Mouse (Mus musculus) embryonic facial prominence, embryonic 15.5 days (tissue): ENCODE measurements around the gene Sec22c. TPM values are rescaled to one million over a fixed set of nuclear protein-coding genes. Genes with fewer than 3 reads are reported as not detected.

Source experiments
- ATAC-seq: fragments of 200-750 bp; cut with Nextera tagmentation; 2 replicates; pipeline ENCODE4 v1.8.0; 2017; ENCODE audit warnings: low read depth, moderate TSS enrichment; ENCODE audit not compliant: insufficient number of reproducible peaks, low FRiP score, low TSS enrichment
- H3K27ac ChIP-seq: fragments of 300-500 bp; sonication (generic); replicated peaks from 2 replicates; pipeline ENCODE4 v1.5.1; 2015; ENCODE audit warnings: mild to moderate bottlenecking, inconsistent platforms
- H3K27me3 ChIP-seq: fragments of 300-500 bp; sonication (generic); 2 replicates; pipeline ENCODE4 v1.6.1; 2015; ENCODE audit warnings: inconsistent platforms
- H3K36me3 ChIP-seq: fragments of 300-500 bp; sonication (generic); 2 replicates; pipeline ENCODE4 v1.6.1; 2015; ENCODE audit warnings: mild to moderate bottlenecking, inconsistent platforms
- H3K4me1 ChIP-seq: fragments of 300-500 bp; sonication (generic); 2 replicates; pipeline ENCODE4 v1.6.1; 2015; ENCODE audit warnings: inconsistent platforms
- H3K4me2 ChIP-seq: fragments of 300-500 bp; sonication (generic); replicated peaks from 2 replicates; pipeline ENCODE4 v1.6.1; 2015; ENCODE audit warnings: mild to moderate bottlenecking, inconsistent platforms
- H3K4me3 ChIP-seq: fragments of 300-500 bp; sonication (generic); replicated peaks from 2 replicates; pipeline ENCODE4 v1.5.1; 2015; ENCODE audit warnings: mild to moderate bottlenecking, inconsistent platforms
- H3K9ac ChIP-seq: fragments of 300-500 bp; sonication (generic); 2 replicates; pipeline ENCODE4 v1.6.1; 2015; ENCODE audit warnings: inconsistent platforms
- H3K9me3 ChIP-seq: fragments of 300-500 bp; sonication (generic); replicated peaks from 2 replicates; pipeline ENCODE4 v1.6.1; 2016; ENCODE audit warnings: inconsistent platforms
- WGBS: fragments of 180-500 bp; shearing (Covaris S2); methylation state at CpG from one replicate; pipeline ENCODE4 v1.1.7; 2015; 5-methylcytosine and 5-hydroxymethylcytosine counted together
- polyA plus RNA-seq: library from polyadenylated mRNA; unstranded; fragments of >200 nt; fragmentation: Nextera tagmentation; extraction: Ambion mirVana; gene quantifications from 2 replicates; pipeline ENCODE4 v1.2.1, GENCODE M21; 2015

The Sec22c gene
- polyA plus RNA-seq, result 14.4 and 15.3 TPM in 2 replicates

- peak within 1 kb of the TSS; percentile 83 for H3K4me3 ChIP-seq
- 1% methylated on average over 69 of the region's 69 CpGs for WGBS
- H3K4me1 ChIP-seq, result peaks cover 26% of the 10 kb centered on the region
- peak within 1 kb of the TSS; percentile 90 for H3K4me2 ChIP-seq
- peak; percentile 97 for ATAC-seq
- no peaks in the 10 kb centered on the region for H3K27me3 ChIP-seq
- H3K27ac ChIP-seq, result peak within 1 kb of the TSS; percentile 75
- H3K9ac ChIP-seq, result peak within 1 kb of the TSS; percentile 60
- no peaks in the 10 kb centered on the region for H3K36me3 ChIP-seq
- no peaks in the 10 kb centered on the region for H3K9me3 ChIP-seq
Observed at GRCm38 (mm10) chr9:121704646-121705625, at the start of gene Sec22c. Sec22c (minus strand) TSS chr9:121705490.

GRCm38 (mm10) chr9:121754624-121755023, 49.3 kb upstream of the Sec22c start:
- peaks cover 27% of the 10 kb centered on the region for H3K4me1 ChIP-seq
- H3K9ac ChIP-seq, result no peak overlapping the region
- no peak for ATAC-seq
- H3K36me3 ChIP-seq, result peaks cover 60% of the 10 kb centered on the region
- no peak overlapping the region for H3K4me3 ChIP-seq
- H3K9me3 ChIP-seq, result no peaks in the 10 kb centered on the region
- WGBS, result 82% methylated on average over 3 of the region's 3 CpGs
- no peaks in the 10 kb centered on the region for H3K27me3 ChIP-seq
- H3K27ac ChIP-seq, result no peak overlapping the region
- H3K4me2 ChIP-seq, result no peak overlapping the region

GRCm38 (mm10) chr9:121752774-121753173, 47.5 kb upstream of the Sec22c start:
- Histone ChIP-seq H3K36me3 (peaks cover 78% of the 10 kb centered on the region), H3K27me3 (no peaks in the 10 kb centered on the region), H3K9me3 (no peaks in the 10 kb centered on the region), H3K4me1 (peaks cover 12% of the 10 kb centered on the region), H3K27ac (no peak overlapping the region), H3K4me2 (no peak overlapping the region), H3K9ac (no peak overlapping the region), H3K4me3 (no peak overlapping the region)
- no peak for ATAC-seq
- 95% methylated on average over 9 of the region's 9 CpGs for WGBS

- ATAC-seq, result no peak
- Histone ChIP-seq H3K4me3 (no peak overlapping the region), H3K9me3 (no peaks in the 10 kb centered on the region), H3K4me1 (no peaks in the 10 kb centered on the region), H3K27ac (no peak overlapping the region), H3K4me2 (no peak overlapping the region), H3K36me3 (peaks cover 87% of the 10 kb centered on the region), H3K9ac (no peak overlapping the region), H3K27me3 (no peaks in the 10 kb centered on the region)
- WGBS, result 91% methylated on average over 8 of the region's 8 CpGs
Observed at GRCm38 (mm10) chr9:121744051-121744450, 38.8 kb upstream of the Sec22c start.

- 91% methylated on average over 3 of the region's 3 CpGs for WGBS
- Histone ChIP-seq H3K9ac (no peak overlapping the region), H3K27ac (no peak overlapping the region), H3K9me3 (no peaks in the 10 kb centered on the region), H3K4me1 (no peaks in the 10 kb centered on the region), H3K36me3 (peaks cover 69% of the 10 kb centered on the region), H3K4me2 (no peak overlapping the region), H3K4me3 (no peak overlapping the region), H3K27me3 (no peaks in the 10 kb centered on the region)
- ATAC-seq, result no peak
Observed at GRCm38 (mm10) chr9:121741168-121741567, 35.9 kb upstream of the Sec22c start.

GRCm38 (mm10) chr9:121740490-121740889, 35.2 kb upstream of the Sec22c start:
- no peaks in the 10 kb centered on the region for H3K27me3 ChIP-seq
- H3K4me1 ChIP-seq, result no peaks in the 10 kb centered on the region
- H3K9me3 ChIP-seq, result no peaks in the 10 kb centered on the region
- no peak overlapping the region for H3K9ac ChIP-seq
- peaks cover 68% of the 10 kb centered on the region for H3K36me3 ChIP-seq
- no peak for ATAC-seq
- 83% methylated on average over 6 of the region's 6 CpGs for WGBS
- no peak overlapping the region for H3K4me2 ChIP-seq
- H3K27ac ChIP-seq, result no peak overlapping the region
- no peak overlapping the region for H3K4me3 ChIP-seq

- H3K27me3 ChIP-seq, result no peaks in the 10 kb centered on the region
- peak; percentile 31; the same call in 1 of the 2 replicates for ATAC-seq
- WGBS, result 1% methylated on average over 81 of the region's 87 CpGs
Observed at GRCm38 (mm10) chr9:121719347-121720331, 14.3 kb upstream of the Sec22c start.

GRCm38 (mm10) chr9:121718792-121719318, 13.6 kb upstream of the Sec22c start, which contains the start of gene Nktr:
Nktr (plus strand) TSS chr9:121719169.
- peak within 1 kb of the TSS; percentile 78 for H3K4me2 ChIP-seq
- no peaks in the 10 kb centered on the region for H3K9me3 ChIP-seq
- WGBS, result under 1% methylated on average over 57 of the region's 61 CpGs
- H3K27ac ChIP-seq, result peak within 1 kb of the TSS; percentile 97
- no peaks in the 10 kb centered on the region for H3K27me3 ChIP-seq
- peak; percentile 100 for ATAC-seq
- H3K4me1 ChIP-seq, result peaks cover 11% of the 10 kb centered on the region
- H3K36me3 ChIP-seq, result peaks cover under 1% of the 10 kb centered on the region; the same call in 1 of the 2 replicates
- peak within 1 kb of the TSS; percentile 83 for H3K9ac ChIP-seq
- peak within 1 kb of the TSS; percentile 66 for H3K4me3 ChIP-seq

More at GRCm38 (mm10) chr9:121719347-121720331, 14.3 kb upstream of the Sec22c start:
- peak overlapping the region; percentile 97 for H3K27ac ChIP-seq
- peak overlapping the region; percentile 66 for H3K4me3 ChIP-seq
- H3K36me3 ChIP-seq, result no peaks in the 10 kb centered on the region
- peak overlapping the region; percentile 78 for H3K4me2 ChIP-seq
- no peaks in the 10 kb centered on the region for H3K9me3 ChIP-seq
- H3K9ac ChIP-seq, result peak overlapping the region; percentile 83
- H3K4me1 ChIP-seq, result peaks cover 11% of the 10 kb centered on the region

- Histone ChIP-seq H3K27me3 (no peaks in the 10 kb centered on the region), H3K36me3 (peaks cover 7% of the 10 kb centered on the region), H3K27ac (peak overlapping the region; percentile 97), H3K4me3 (peak overlapping the region; percentile 66), H3K4me2 (peak overlapping the region; percentile 72), H3K4me1 (peaks cover 11% of the 10 kb centered on the region), H3K9ac (peak overlapping the region; percentile 63), H3K9me3 (no peaks in the 10 kb centered on the region)
- no peak for ATAC-seq
- 61% methylated on average over 15 of the region's 15 CpGs for WGBS
Observed at GRCm38 (mm10) chr9:121718070-121718705, 12.9 kb upstream of the Sec22c start.

- 66% methylated on average over 2 of the region's 2 CpGs for WGBS
- H3K27me3 ChIP-seq, result no peaks in the 10 kb centered on the region
- no peak overlapping the region for H3K4me3 ChIP-seq
- H3K36me3 ChIP-seq, result peaks cover 14% of the 10 kb centered on the region
- H3K9me3 ChIP-seq, result no peaks in the 10 kb centered on the region
- no peak for ATAC-seq
- peaks cover 12% of the 10 kb centered on the region for H3K4me1 ChIP-seq
- no peak overlapping the region for H3K27ac ChIP-seq
- H3K4me2 ChIP-seq, result no peak overlapping the region
- no peak overlapping the region for H3K9ac ChIP-seq
Observed at GRCm38 (mm10) chr9:121717048-121717447, 11.8 kb upstream of the Sec22c start.
